Mouse (Mus musculus) cerebellum, postnatal 25 days (tissue): ENCODE results near the gene Ttc41.

Experiments
- DNase-seq, 2 experiments: peaks; one replicate each; pipeline ENCODE4 v3.0.0; 2021; ENCODE audit warnings: mixed read lengths in 2 of 2

The Ttc41 gene

GRCm38 (mm10) chr10:86755816-86756502 lies 50.3 kb downstream of the Ttc41 start:
- no peak for DNase-seq

- no peak for DNase-seq
Observed at GRCm38 (mm10) chr10:86757724-86758123, 52.1 kb downstream of the Ttc41 start.

- DNase-seq, result no peak
Observed at GRCm38 (mm10) chr10:86758211-86758610, 52.6 kb downstream of the Ttc41 start.

GRCm38 (mm10) chr10:86761236-86761635 lies 55.6 kb downstream of the Ttc41 start:
- DNase-seq, result no peak

- no peak for DNase-seq
Observed at GRCm38 (mm10) chr10:86761722-86762383, 56.2 kb downstream of the Ttc41 start.

- no peak for DNase-seq
Observed at GRCm38 (mm10) chr10:86762384-86762730, 56.7 kb downstream of the Ttc41 start.

GRCm38 (mm10) chr10:86763672-86764071 lies 58.1 kb downstream of the Ttc41 start, which contains the start of gene Gm49358:
Gm49358 (plus strand) TSS chr10:86763972.
- no peak for DNase-seq

GRCm38 (mm10) chr10:86765344-86765966 lies 59.8 kb downstream of the Ttc41 start:
- no peak for DNase-seq

GRCm38 (mm10) chr10:86769216-86769615 lies 63.6 kb downstream of the Ttc41 start:
- DNase-seq, result no peak

- peak in 1 of 2 experiments; percentile 35 for DNase-seq
Observed at GRCm38 (mm10) chr10:86769797-86770196, 64.2 kb downstream of the Ttc41 start.

- no peak for DNase-seq
Observed at GRCm38 (mm10) chr10:86771701-86772100, 66.1 kb downstream of the Ttc41 start.

GRCm38 (mm10) chr10:86772231-86772631 lies 66.6 kb downstream of the Ttc41 start:
- DNase-seq, result peak in 1 of 2 experiments; percentile 30

- no peak for DNase-seq
Observed at GRCm38 (mm10) chr10:86773360-86773759, 67.7 kb downstream of the Ttc41 start.

- no peak for DNase-seq
Observed at GRCm38 (mm10) chr10:86776281-86776680, 70.7 kb downstream of the Ttc41 start.

- no peak for DNase-seq
Observed at GRCm38 (mm10) chr10:86777614-86778319, 72.2 kb downstream of the Ttc41 start.

- DNase-seq, result peak; percentile 97 to 98
Observed at GRCm38 (mm10) chr10:86778398-86779116, 72.9 kb downstream of the Ttc41 start, which contains the start of gene Nt5dc3. Nt5dc3 (plus strand) TSS chr10:86779005.

- DNase-seq, result peak; percentile 59 to 60
Observed at GRCm38 (mm10) chr10:86779117-86779755, 73.6 kb downstream of the Ttc41 start.

- DNase-seq, result no peak
Observed at GRCm38 (mm10) chr10:86779816-86780500, 74.3 kb downstream of the Ttc41 start.

GRCm38 (mm10) chr10:86781641-86782040 lies 76.0 kb downstream of the Ttc41 start:
- no peak for DNase-seq

GRCm38 (mm10) chr10:86782656-86783055 lies 77.0 kb downstream of the Ttc41 start:
- DNase-seq, result no peak

GRCm38 (mm10) chr10:86783561-86783960 lies 78.0 kb downstream of the Ttc41 start:
- no peak for DNase-seq
